Mouse (Mus musculus) MEL (cell line): ENCODE data around the gene Calm4. TPM values are rescaled to one million over a fixed set of nuclear protein-coding genes. Genes with fewer than 3 reads are reported as not detected.

Experiments used
- DNase-seq: peaks from one replicate; pipeline ENCODE4 v3.0.0; 2011; ENCODE audit warnings: low read depth, low spot score
- H3K27ac ChIP-seq: 2 replicates; pipeline ENCODE4 v1.5.1; 2012; ENCODE audit warnings: low read depth, mild to moderate bottlenecking, control low read depth, low read length, moderate library complexity; ENCODE audit not compliant: control insufficient read depth
- H3K27me3 ChIP-seq, 2 experiments: fragments of 150-350 bp in 1 of 2; sonication (generic) in 1 of 2; 2 replicates each; pipeline ENCODE4 v1.6.1; 2012; ENCODE audit warnings: low read length in 2 of 2, mild to moderate bottlenecking in 2 of 2, improper control_type of control experiment in 1 of 2, moderate library complexity in 1 of 2; ENCODE audit not compliant: insufficient read depth in 2 of 2, control insufficient read depth in 1 of 2
- H3K36me3 ChIP-seq, 2 experiments: 2 replicates each; pipeline ENCODE4 v1.6.1; 2012 to 2014; ENCODE audit warnings: low read length in 2 of 2, improper control_type of control experiment in 1 of 2, inconsistent platforms in 1 of 2, mild to moderate bottlenecking in 1 of 2; ENCODE audit not compliant: insufficient read depth in 2 of 2, control insufficient read depth in 1 of 2
- H3K4me1 ChIP-seq, 2 experiments: fragments of 150-350 bp in 1 of 2; sonication (generic) in 1 of 2; 2 replicates each; pipeline ENCODE4 v1.6.1; 2012; ENCODE audit warnings: low read length in 2 of 2, improper control_type of control experiment in 1 of 2, mild to moderate bottlenecking in 1 of 2; ENCODE audit not compliant: insufficient read depth in 2 of 2, control insufficient read depth in 1 of 2
- H3K4me3 ChIP-seq, 2 experiments: fragments of 150-350 bp in 1 of 2; sonication (generic) in 1 of 2; 2 replicates each; pipeline ENCODE4 v1.5.1; 2012; ENCODE audit warnings: low read depth in 2 of 2, low read length in 2 of 2, mild to moderate bottlenecking in 2 of 2, moderate library complexity in 2 of 2, control low read depth in 1 of 2, improper control_type of control experiment in 1 of 2; ENCODE audit not compliant: control insufficient read depth in 1 of 2, insufficient read depth in 1 of 2
- H3K79me2 ChIP-seq: 2 replicates; pipeline ENCODE4 v1.6.1; 2012; ENCODE audit warnings: mild to moderate bottlenecking, low read length, moderate library complexity; ENCODE audit not compliant: control insufficient read depth, poor library complexity, insufficient read depth
- H3K9ac ChIP-seq: 2 replicates; pipeline ENCODE4 v1.6.1; 2012; ENCODE audit warnings: low read depth, mild to moderate bottlenecking, control low read depth, low read length, moderate library complexity; ENCODE audit not compliant: control insufficient read depth, poor library complexity, severe bottlenecking
- H3K9me3 ChIP-seq: fragments of 150-350 bp; sonication (generic); replicated peaks from 2 replicates; pipeline ENCODE4 v1.6.1; 2012; ENCODE audit warnings: mild to moderate bottlenecking, low read length, improper control_type of control experiment, moderate library complexity; ENCODE audit not compliant: insufficient read depth
- CHD1 ChIP-seq: IDR thresholded peaks from 2 replicates; pipeline ENCODE4 v1.6.1; 2012; ENCODE audit warnings: low read depth, mild to moderate bottlenecking, inconsistent platforms, low read length, improper control_type of control experiment
- E2F4 ChIP-seq: IDR thresholded peaks from 2 replicates; pipeline ENCODE4 v1.6.1; 2011; ENCODE audit warnings: low read depth, low read length, improper control_type of control experiment, borderline replicate concordance
- ELF1 ChIP-seq: IDR thresholded peaks from 2 replicates; pipeline ENCODE4 v1.6.1; 2014; ENCODE audit warnings: low read depth, mild to moderate bottlenecking, inconsistent platforms, low read length, improper control_type of control experiment, moderate library complexity
- EP300 ChIP-seq, 2 experiments: IDR thresholded peaks; 2 replicates each; pipeline ENCODE4 v1.6.1; 2011; ENCODE audit warnings: improper control_type of control experiment in 2 of 2, low read length in 2 of 2, low read depth in 1 of 2, mild to moderate bottlenecking in 1 of 2
- ETS1 ChIP-seq: IDR thresholded peaks from 2 replicates; pipeline ENCODE4 v1.6.1; 2012; ENCODE audit warnings: low read depth, mild to moderate bottlenecking, inconsistent platforms, low read length, improper control_type of control experiment, moderate library complexity
- GATA1 ChIP-seq: IDR thresholded peaks from 2 replicates; pipeline ENCODE4 v1.6.1; 2011; ENCODE audit warnings: low read depth, low read length, improper control_type of control experiment
- HCFC1 ChIP-seq: IDR thresholded peaks from 2 replicates; pipeline ENCODE4 v1.6.1; 2012; ENCODE audit warnings: low read depth, mild to moderate bottlenecking, inconsistent platforms, low read length, improper control_type of control experiment, moderate library complexity
- JUND ChIP-seq: IDR thresholded peaks from 2 replicates; pipeline ENCODE4 v1.6.1; 2011; ENCODE audit warnings: low read depth, mild to moderate bottlenecking, improper control_type of control experiment, low read length
- MAFK ChIP-seq: IDR thresholded peaks from 2 replicates; pipeline ENCODE4 v1.6.1; 2011; ENCODE audit warnings: low read depth, mild to moderate bottlenecking, low read length, improper control_type of control experiment, borderline replicate concordance
- MAX ChIP-seq: IDR thresholded peaks from 2 replicates; pipeline ENCODE4 v1.6.1; 2011; ENCODE audit warnings: low read length, improper control_type of control experiment
- MAZ ChIP-seq: IDR thresholded peaks from 2 replicates; pipeline ENCODE4 v1.6.1; 2012; ENCODE audit warnings: low read depth, mild to moderate bottlenecking, inconsistent platforms, low read length, improper control_type of control experiment
- MXI1 ChIP-seq: IDR thresholded peaks from 2 replicates; pipeline ENCODE4 v1.6.1; 2011; ENCODE audit warnings: mild to moderate bottlenecking, low read depth, low read length, improper control_type of control experiment
- MYC ChIP-seq: IDR thresholded peaks from 2 replicates; pipeline ENCODE4 v1.6.1; 2011; ENCODE audit warnings: low read depth, mild to moderate bottlenecking, low read length, improper control_type of control experiment, moderate library complexity
- NELFE ChIP-seq: IDR thresholded peaks from 2 replicates; pipeline ENCODE4 v1.6.1; 2011; ENCODE audit warnings: low read depth, low read length, improper control_type of control experiment
- NRF1 ChIP-seq: IDR thresholded peaks from 2 replicates; pipeline ENCODE4 v1.6.1; 2014; ENCODE audit warnings: low read depth, mild to moderate bottlenecking, inconsistent platforms, low read length, improper control_type of control experiment, moderate library complexity; ENCODE audit not compliant: poor library complexity, insufficient read depth, severe bottlenecking
- POLR2A ChIP-seq, 2 experiments: IDR thresholded peaks; 2 replicates each; pipeline ENCODE4 v1.6.1; 2011 to 2012; ENCODE audit warnings: low read length in 2 of 2, mild to moderate bottlenecking in 2 of 2, control low read depth in 1 of 2, improper control_type of control experiment in 1 of 2, low read depth in 1 of 2, moderate library complexity in 1 of 2; ENCODE audit not compliant: control insufficient read depth in 1 of 2, insufficient read depth in 1 of 2, poor library complexity in 1 of 2
- POLR2AphosphoS2 ChIP-seq: IDR thresholded peaks from 2 replicates; pipeline ENCODE4 v1.6.1; 2011; ENCODE audit warnings: low read length, improper control_type of control experiment
- RCOR1 ChIP-seq: IDR thresholded peaks from 2 replicates; pipeline ENCODE4 v1.6.1; 2012; ENCODE audit warnings: low read depth, mild to moderate bottlenecking, inconsistent platforms, low read length, improper control_type of control experiment
- SIN3A ChIP-seq: IDR thresholded peaks from 2 replicates; pipeline ENCODE4 v1.6.1; 2012; ENCODE audit warnings: low read length, improper control_type of control experiment, inconsistent platforms
- SMC3 ChIP-seq: IDR thresholded peaks from 2 replicates; pipeline ENCODE4 v1.6.1; 2011; ENCODE audit warnings: low read depth, low read length, improper control_type of control experiment
- TAL1 ChIP-seq: IDR thresholded peaks from 2 replicates; pipeline ENCODE4 v1.6.1; 2012; ENCODE audit warnings: mild to moderate bottlenecking, inconsistent platforms, low read length, moderate library complexity, mixed read lengths
- TBP ChIP-seq: IDR thresholded peaks from 2 replicates; pipeline ENCODE4 v1.8.0; 2011; ENCODE audit warnings: low read depth, low read length, improper control_type of control experiment
- TCF12 ChIP-seq: IDR thresholded peaks from 2 replicates; pipeline ENCODE4 v1.6.1; 2014; ENCODE audit warnings: low read depth, mild to moderate bottlenecking, inconsistent platforms, low read length, improper control_type of control experiment, moderate library complexity
- ZC3H11A ChIP-seq: IDR thresholded peaks from 2 replicates; pipeline ENCODE4 v1.6.1; 2012; ENCODE audit warnings: low read depth, mild to moderate bottlenecking, inconsistent platforms, low read length, improper control_type of control experiment
- ZKSCAN1 ChIP-seq: IDR thresholded peaks from 2 replicates; pipeline ENCODE4 v1.6.1; 2012; ENCODE audit warnings: low read depth, mild to moderate bottlenecking, inconsistent platforms, low read length, improper control_type of control experiment, moderate library complexity
- ZMIZ1 ChIP-seq: IDR thresholded peaks from 2 replicates; pipeline ENCODE4 v1.6.1; 2012; ENCODE audit warnings: low read depth, mild to moderate bottlenecking, inconsistent platforms, low read length, improper control_type of control experiment, moderate library complexity
- ZNF384 ChIP-seq: IDR thresholded peaks from 2 replicates; pipeline ENCODE4 v1.6.1; 2012; ENCODE audit warnings: low read depth, mild to moderate bottlenecking, inconsistent platforms, low read length, improper control_type of control experiment
- polyA plus RNA-seq, 2 experiments: library from polyadenylated mRNA; stranded (reverse) in 1 of 2; unstranded in 1 of 2; fragments of >175 nt in 1 of 2; fragments of >200 nt in 1 of 2; gene quantifications; 2 replicates each; pipeline versions ENCODE4 v1.2.1 to v1.2.4; 2012; ENCODE audit warnings: low replicate concordance in 2 of 2, low read depth in 1 of 2; ENCODE audit not compliant: insufficient read length in 2 of 2, insufficient read depth in 1 of 2, missing spikeins in 1 of 2
- total RNA-seq: library from RNA; depleted of rRNA; stranded (reverse); fragments of 300-350 nt; gene quantifications from 2 replicates; pipeline ENCODE4 v1.2.3, GENCODE M21; 2012

Gene Calm4
- total and polyA plus RNA-seq, 3 experiments, result not detected

DNA sequence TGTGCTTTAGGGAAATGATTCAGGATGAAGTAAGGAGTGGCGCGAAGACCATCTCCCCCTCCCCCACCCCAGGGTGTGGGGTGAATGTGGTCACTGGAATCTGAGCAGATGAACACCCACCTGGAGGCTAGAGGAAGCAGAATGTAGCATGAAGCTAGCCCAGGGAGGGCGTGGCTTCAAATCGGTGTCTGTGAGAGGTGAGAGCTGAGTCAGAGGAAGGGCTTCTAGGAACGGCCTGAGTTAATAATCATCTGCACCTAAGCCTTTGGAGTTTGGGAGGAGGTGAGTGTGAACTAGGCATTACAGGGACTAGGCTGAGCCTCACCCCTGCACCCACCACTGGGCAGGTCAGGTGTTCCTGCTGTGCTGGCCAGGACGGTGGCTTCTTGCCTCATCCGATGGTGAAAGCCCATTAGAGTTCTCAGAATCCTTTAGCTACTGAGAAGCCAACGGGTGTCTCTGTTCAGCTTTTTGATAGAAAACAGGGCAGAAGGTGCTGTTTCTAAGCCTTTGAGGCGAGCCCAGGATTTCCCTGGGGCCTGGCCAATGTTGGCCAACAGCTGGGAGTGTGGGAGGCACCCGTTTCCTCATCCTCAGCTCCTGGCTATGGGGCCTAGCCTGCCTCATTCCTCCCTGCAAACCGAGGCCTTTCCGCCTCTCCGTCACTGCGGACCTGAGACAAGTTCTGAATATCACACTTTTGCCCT, 28.2 kb downstream of the Calm4 start (continued):
- TF ChIP-seq ZNF384 (no peak), SMC3 (no peak), E2F4 (no peak)

DNA sequence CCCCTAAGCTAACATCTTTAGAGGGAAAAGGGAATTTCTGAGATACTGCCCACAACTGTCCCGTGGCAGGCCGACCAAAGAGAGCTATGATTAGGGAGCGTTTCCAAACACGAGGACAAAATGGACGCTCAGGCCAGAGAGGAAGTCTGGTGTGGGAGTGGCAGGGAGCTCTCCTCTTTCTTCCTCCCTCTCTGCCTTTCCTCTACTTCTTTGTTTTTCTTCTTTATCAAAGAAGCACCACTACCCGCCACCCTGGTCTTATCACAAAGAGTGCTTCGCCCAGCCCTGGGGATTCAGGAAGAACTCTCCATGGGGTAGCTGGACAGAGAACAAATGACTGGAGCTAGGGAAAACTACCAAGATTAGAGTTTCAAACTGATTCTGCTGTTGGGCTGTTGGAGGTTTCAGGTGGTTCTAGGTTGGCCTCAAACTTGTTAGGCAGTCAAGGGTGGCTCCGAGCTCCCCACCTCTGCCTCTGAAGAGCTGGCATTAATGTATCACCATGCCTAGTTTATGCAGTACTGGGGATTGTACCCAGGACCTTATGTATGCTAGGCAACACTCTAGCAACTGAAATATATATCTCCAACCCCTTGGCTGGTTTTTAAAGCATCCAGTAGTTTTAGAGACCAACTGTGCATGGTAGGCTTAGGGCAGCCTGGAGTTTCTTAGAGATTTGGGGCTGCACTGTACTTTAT, 28.9 kb downstream of the Calm4 start:
- peak overlapping the region; percentile 41 to 51 for H3K4me3 ChIP-seq
- peak; percentile 85 for DNase-seq
- H3K9me3 ChIP-seq, result no peaks in the 10 kb centered on the region
- H3K36me3 ChIP-seq, result peaks cover 0 to 41% of the 10 kb centered on the region in 2 experiments; a peak in 2 of 4 replicates
- H3K4me1 ChIP-seq, result peaks cover 11 to 50% of the 10 kb centered on the region in 2 experiments
- no peaks in the 10 kb centered on the region; the same call in 1 of the 2 replicates for H3K79me2 ChIP-seq
- H3K27me3 ChIP-seq, result no peaks in the 10 kb centered on the region
- H3K27ac ChIP-seq, result peak overlapping the region; percentile 97
- peak overlapping the region; percentile 71 for H3K9ac ChIP-seq
- peak; percentile 91 for TF ChIP-seq MYC
- peak in 1 of 2 experiments; percentile 64; a peak in 2 of 4 replicates for TF ChIP-seq POLR2A (IDR thresholded peaks at IDR 0.05; ENCODE audit: control insufficient read depth in 1 of 2, insufficient read depth in 1 of 2, low read depth in 1 of 2, low read length in 2 of 2, poor library complexity in 1 of 2)
- TF ChIP-seq SIN3A, result peak; percentile 67
- peak; percentile 11; the same call in 1 of the 2 replicates for TF ChIP-seq POLR2AphosphoS2
- peak; percentile 88 for TF ChIP-seq TAL1
- peak; percentile 79 for TF ChIP-seq RCOR1
- TF ChIP-seq EP300 (IDR thresholded peaks at IDR 0.05; ENCODE audit: low read depth in 1 of 2, low read length in 2 of 2), result peak; percentile 86 to 96
- peak; percentile 74 for TF ChIP-seq NELFE
- peak; percentile 59; the same call in 1 of the 2 replicates for TF ChIP-seq E2F4
- peak; percentile 90 for TF ChIP-seq TCF12
- TF ChIP-seq TBP, result peak; percentile 58
- peak; percentile 3 for TF ChIP-seq MXI1
- TF ChIP-seq HCFC1, result no peak
- TF ChIP-seq ZMIZ1, result 0 out of 2 replicates have a peak, but pooled peaks have one; percentile 56
- no peak for TF ChIP-seq JUND
- TF ChIP-seq NRF1, result no peak
- 0 out of 2 replicates have a peak, but pooled peaks have one; percentile 24 for TF ChIP-seq ELF1
- TF ChIP-seq GATA1, result peak; percentile 91
- TF ChIP-seq ZC3H11A, result no peak
- TF ChIP-seq MAZ, result peak; percentile 72
- TF ChIP-seq ETS1, result peak; percentile 85
- TF ChIP-seq ZKSCAN1, result no peak
- TF ChIP-seq MAX, result peak; percentile 85
- TF ChIP-seq MAFK, result peak; percentile 11; the same call in 1 of the 2 replicates
- TF ChIP-seq CHD1, result 0 out of 2 replicates have a peak, but pooled peaks have one; percentile 4
- TF ChIP-seq, all 39 proteins: peak for 20
